Mouse (Mus musculus) stomach, embryonic 16.5 days (tissue): ENCODE results near the gene Efna2. TPM values are rescaled to one million over a fixed set of nuclear protein-coding genes. Genes with fewer than 3 reads are reported as not detected.

Experiments used
- ATAC-seq: fragments of 200-750 bp; cut with Nextera tagmentation; 2 replicates; pipeline ENCODE4 v1.8.0; 2017; ENCODE audit warnings: moderate number of reproducible peaks, moderate TSS enrichment; ENCODE audit not compliant: insufficient read depth, low FRiP score
- H3K27ac ChIP-seq: fragments of 300-500 bp; sonication (generic); 2 replicates; pipeline ENCODE4 v1.5.1; 2014; ENCODE audit warnings: low read length
- H3K27me3 ChIP-seq: fragments of 300-500 bp; sonication (generic); 2 replicates; pipeline ENCODE4 v1.6.1; 2014; ENCODE audit warnings: low read length, control low read depth, mixed read lengths; ENCODE audit not compliant: control insufficient read depth, insufficient read depth
- H3K36me3 ChIP-seq: fragments of 300-500 bp; sonication (generic); 2 replicates; pipeline ENCODE4 v1.6.1; 2014; ENCODE audit warnings: low read length; ENCODE audit not compliant: control insufficient read depth, insufficient read depth
- H3K4me1 ChIP-seq: fragments of 300-500 bp; sonication (generic); 2 replicates; pipeline ENCODE4 v1.6.1; 2014; ENCODE audit warnings: low read length, control low read depth, mixed read lengths; ENCODE audit not compliant: control insufficient read depth, insufficient read depth
- H3K4me2 ChIP-seq: fragments of 300-500 bp; sonication (generic); 2 replicates; pipeline ENCODE4 v1.6.1; 2014; ENCODE audit warnings: low read depth, low read length, mixed read lengths
- H3K4me3 ChIP-seq: fragments of 300-500 bp; sonication (generic); replicated peaks from 2 replicates; pipeline ENCODE4 v1.5.1; 2014; ENCODE audit warnings: mild to moderate bottlenecking, low read length
- H3K9ac ChIP-seq: fragments of 300-500 bp; sonication (generic); 2 replicates; pipeline ENCODE4 v1.6.1; 2014; ENCODE audit warnings: low read length
- H3K9me3 ChIP-seq: fragments of 300-500 bp; sonication (generic); replicated peaks from 2 replicates; pipeline ENCODE4 v1.6.1; 2016; ENCODE audit warnings: low read length, control low read depth; ENCODE audit not compliant: control insufficient read depth
- WGBS: fragments of 180-500 bp; shearing (Covaris S2); extraction: QIAGEN DNeasy Blood & Tissue Kit; methylation state at CpG from one replicate; pipeline ENCODE4 v1.1.7; 2014; 5-methylcytosine and 5-hydroxymethylcytosine counted together
- polyA plus RNA-seq: library from polyadenylated mRNA; unstranded; fragments of >200 nt; fragmentation: Nextera tagmentation; extraction: Ambion mirVana; gene quantifications from 2 replicates; pipeline ENCODE4 v1.2.1, GENCODE M21; 2015

Gene Efna2
- polyA plus RNA-seq, 1 experiment from 2014 or later = 10.5 TPM

- H3K9me3 ChIP-seq = no peaks in the 10 kb centered on the region
- peak overlapping the region; percentile 3; the same call in 1 of the 2 replicates for H3K4me2 ChIP-seq
- no peak for ATAC-seq
- H3K36me3 ChIP-seq = peaks cover 32% of the 10 kb centered on the region
- H3K4me1 ChIP-seq = peaks cover 86% of the 10 kb centered on the region
- H3K4me3 ChIP-seq = no peak overlapping the region
- peak overlapping the region; percentile 91 for H3K27ac ChIP-seq
- H3K9ac ChIP-seq = peak overlapping the region; percentile 56
- no peaks in the 10 kb centered on the region for H3K27me3 ChIP-seq
- 7% methylated on average over 18 of the region's 18 CpGs for WGBS
These were observed 20.8 kb upstream of the Efna2 start for GRCm38 (mm10) chr10:80158307-80158986.

- Histone ChIP-seq H3K4me2 (peak overlapping the region; percentile 88), H3K27me3 (no peaks in the 10 kb centered on the region), H3K36me3 (peaks cover 26% of the 10 kb centered on the region), H3K27ac (peak overlapping the region; percentile 91), H3K4me1 (peaks cover 85% of the 10 kb centered on the region), H3K4me3 (peak overlapping the region; percentile 50), H3K9me3 (no peaks in the 10 kb centered on the region), H3K9ac (peak overlapping the region; percentile 56)
- peak; percentile 0; the same call in 1 of the 2 replicates for ATAC-seq
- 10% methylated on average over 12 of the region's 12 CpGs for WGBS
These were observed 20.2 kb upstream of the Efna2 start for GRCm38 (mm10) chr10:80159021-80159560.

GRCm38 (mm10) chr10:80159561-80160454 lies 19.5 kb upstream of the Efna2 start:
- Histone ChIP-seq H3K4me2 (peak overlapping the region; percentile 88), H3K9ac (peak overlapping the region; percentile 71)

GRCm38 (mm10) chr10:80160455-80161371 lies 18.6 kb upstream of the Efna2 start:
- 1% methylated on average over 33 of the region's 33 CpGs for WGBS
- ATAC-seq = peak; percentile 12; the same call in 1 of the 2 replicates
- no peaks in the 10 kb centered on the region for H3K27me3 ChIP-seq

More at GRCm38 (mm10) chr10:80159561-80160454, 19.5 kb upstream of the Efna2 start:
- Histone ChIP-seq H3K27ac (peak overlapping the region; percentile 99), H3K27me3 (no peaks in the 10 kb centered on the region), H3K4me3 (peak overlapping the region; percentile 50), H3K9me3 (no peaks in the 10 kb centered on the region), H3K36me3 (peaks cover 19% of the 10 kb centered on the region), H3K4me1 (peaks cover 86% of the 10 kb centered on the region)
- under 1% methylated on average over 55 of the region's 55 CpGs for WGBS
- peak; percentile 88 for ATAC-seq

GRCm38 (mm10) chr10:80161522-80162242 lies 17.6 kb upstream of the Efna2 start:
- Histone ChIP-seq H3K9me3 (no peaks in the 10 kb centered on the region), H3K4me1 (peaks cover 85% of the 10 kb centered on the region), H3K4me2 (peak overlapping the region; percentile 88), H3K4me3 (peak overlapping the region; percentile 50), H3K9ac (peak overlapping the region; percentile 71), H3K27ac (peak overlapping the region; percentile 99), H3K27me3 (no peaks in the 10 kb centered on the region), H3K36me3 (peaks cover 4% of the 10 kb centered on the region; the same call in 1 of the 2 replicates)
- WGBS = 13% methylated on average over 7 of the region's 7 CpGs
- ATAC-seq = peak; percentile 4; the same call in 1 of the 2 replicates

More at GRCm38 (mm10) chr10:80160455-80161371, 18.6 kb upstream of the Efna2 start:
- Histone ChIP-seq H3K4me2 (peak overlapping the region; percentile 88), H3K36me3 (peaks cover 12% of the 10 kb centered on the region), H3K9me3 (no peaks in the 10 kb centered on the region), H3K4me1 (peaks cover 86% of the 10 kb centered on the region), H3K4me3 (peak overlapping the region; percentile 50), H3K9ac (peak overlapping the region; percentile 71), H3K27ac (peak overlapping the region; percentile 99)

GRCm38 (mm10) chr10:80162243-80162608 lies 17.1 kb upstream of the Efna2 start:
- WGBS = 76% methylated on average over 3 of the region's 3 CpGs
- Histone ChIP-seq H3K27ac (peak overlapping the region; percentile 99), H3K9me3 (no peaks in the 10 kb centered on the region), H3K27me3 (no peaks in the 10 kb centered on the region), H3K4me3 (no peak overlapping the region), H3K4me2 (peak overlapping the region; percentile 88), H3K4me1 (peaks cover 84% of the 10 kb centered on the region), H3K36me3 (no peaks in the 10 kb centered on the region), H3K9ac (no peak overlapping the region; the same call in none of the 2 replicates)
- no peak for ATAC-seq

- Histone ChIP-seq H3K4me3 (no peak overlapping the region), H3K36me3 (no peaks in the 10 kb centered on the region), H3K9me3 (no peaks in the 10 kb centered on the region), H3K4me1 (peaks cover 81% of the 10 kb centered on the region), H3K4me2 (no peak overlapping the region), H3K27ac (peak overlapping the region; percentile 99; the same call in 1 of the 2 replicates), H3K27me3 (no peaks in the 10 kb centered on the region), H3K9ac (peak overlapping the region; percentile 25; the same call in 1 of the 2 replicates)
- 72% methylated on average over 6 of the region's 6 CpGs for WGBS
- ATAC-seq = no peak
These were observed 16.5 kb upstream of the Efna2 start for GRCm38 (mm10) chr10:80162716-80163299.
